Mouse (Mus musculus): ENCODE results near the gene Gm20388. TPM values are rescaled to one million over a fixed set of nuclear protein-coding genes. Genes with fewer than 3 reads are reported as not detected.
A peak's percentile ranks its signal among the peaks of the same experiment; 100 is the strongest.

The Gm20388 gene
- polyA plus RNA-seq, 1 experiment from 2014 or later: not detected

- Histone ChIP-seq H3K9me3 (ENCODE audit: control insufficient read depth, low read length) (no peaks in the 10 kb centered on the region), H3K4me1 (replicated peaks; ENCODE audit: control insufficient read depth, insufficient read depth) (no peaks in the 10 kb centered on the region), H3K27me3 (ENCODE audit: control insufficient read depth, insufficient read depth, low read length) (no peaks in the 10 kb centered on the region), H3K9ac (ENCODE audit: low read length) (no peak overlapping the region), H3K27ac (replicated peaks) (no peak overlapping the region), H3K4me2 (replicated peaks; ENCODE audit: low read depth) (no peak overlapping the region), H3K4me3 (ENCODE audit: low read depth, low read length) (no peak overlapping the region), H3K36me3 (ENCODE audit: control insufficient read depth, insufficient read depth, low read length) (no peaks in the 10 kb centered on the region)
- TF ChIP-seq EP300 (optimal IDR thresholded peaks at IDR 0.05) (no peak), CTCF (IDR thresholded peaks at IDR 0.05; ENCODE audit: low read depth) (no peak)
- 48% methylated on average over 6 of the region's 6 CpGs for WGBS
- DNase-seq (ENCODE audit: low spot score) (no peak), ATAC-seq (ENCODE audit: low FRiP score, low TSS enrichment) (no peak)
These were observed 3420.1 kb downstream of the Gm20388 start for GRCm38 (mm10) chr8:123330701-123331100.

DNA sequence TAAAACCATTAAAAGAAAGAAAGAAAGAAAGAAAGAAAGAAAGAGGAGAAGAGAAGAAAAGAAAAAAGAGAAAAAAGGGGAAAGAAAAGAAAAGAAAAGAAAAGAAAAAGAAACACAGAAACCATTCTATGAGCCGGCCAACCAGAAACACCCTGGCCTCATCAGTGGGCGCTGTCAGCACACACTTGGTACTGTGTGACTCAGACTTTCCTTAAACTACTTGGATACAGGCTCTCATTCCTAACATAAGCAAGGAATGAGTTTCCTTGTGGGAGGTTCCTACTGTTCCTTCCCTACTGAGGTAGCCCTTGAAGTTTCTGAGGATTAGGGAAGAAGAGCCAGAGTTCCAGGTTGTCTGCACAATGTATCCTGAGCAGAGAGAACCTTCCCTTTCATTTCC, 3420.7 kb downstream of the Gm20388 start:
- Histone ChIP-seq H3K27me3 (ENCODE audit: control insufficient read depth, insufficient read depth, low read length) (no peaks in the 10 kb centered on the region), H3K4me1 (replicated peaks; ENCODE audit: control insufficient read depth, insufficient read depth) (no peaks in the 10 kb centered on the region), H3K36me3 (ENCODE audit: control insufficient read depth, insufficient read depth, low read length) (no peaks in the 10 kb centered on the region), H3K4me2 (replicated peaks; ENCODE audit: low read depth) (no peak overlapping the region), H3K9me3 (ENCODE audit: control insufficient read depth, low read length) (no peaks in the 10 kb centered on the region), H3K27ac (replicated peaks) (no peak overlapping the region), H3K9ac (ENCODE audit: low read length) (no peak overlapping the region), H3K4me3 (ENCODE audit: low read depth, low read length) (no peak overlapping the region)
- ATAC-seq (ENCODE audit: low FRiP score, low TSS enrichment) (peak; percentile 51), DNase-seq (ENCODE audit: low spot score) (peak; percentile 44)
- WGBS: 46% methylated on average over 2 of the region's 2 CpGs
- TF ChIP-seq EP300 (optimal IDR thresholded peaks at IDR 0.05): no peak
- TF ChIP-seq CTCF (IDR thresholded peaks at IDR 0.05; ENCODE audit: low read depth): no peak

- Histone ChIP-seq H3K4me1 (replicated peaks; ENCODE audit: control insufficient read depth, insufficient read depth) (no peaks in the 10 kb centered on the region), H3K4me2 (replicated peaks; ENCODE audit: low read depth) (peak overlapping the region; percentile 77; the same call in 1 of the 2 replicates), H3K9me3 (ENCODE audit: control insufficient read depth, low read length) (no peaks in the 10 kb centered on the region), H3K36me3 (ENCODE audit: control insufficient read depth, insufficient read depth, low read length) (no peaks in the 10 kb centered on the region), H3K4me3 (ENCODE audit: low read depth, low read length) (no peak overlapping the region), H3K9ac (ENCODE audit: low read length) (no peak overlapping the region), H3K27ac (replicated peaks) (peak overlapping the region; percentile 53; the same call in 1 of the 2 replicates), H3K27me3 (ENCODE audit: control insufficient read depth, insufficient read depth, low read length) (no peaks in the 10 kb centered on the region)
- TF ChIP-seq EP300 (optimal IDR thresholded peaks at IDR 0.05) (no peak), CTCF (IDR thresholded peaks at IDR 0.05; ENCODE audit: low read depth) (no peak)
- WGBS: 18% methylated on average over 8 of the region's 8 CpGs
- ATAC-seq (ENCODE audit: low FRiP score, low TSS enrichment) (no peak), DNase-seq (ENCODE audit: low spot score) (no peak)
These were observed 3421.2 kb downstream of the Gm20388 start for GRCm38 (mm10) chr8:123331810-123332209.

- TF ChIP-seq EP300 (optimal IDR thresholded peaks at IDR 0.05) (no peak), CTCF (IDR thresholded peaks at IDR 0.05; ENCODE audit: low read depth) (no peak)
- Histone ChIP-seq H3K4me1 (replicated peaks; ENCODE audit: control insufficient read depth, insufficient read depth) (no peaks in the 10 kb centered on the region), H3K4me3 (ENCODE audit: low read depth, low read length) (peak within 1 kb of the TSS; percentile 52), H3K36me3 (ENCODE audit: control insufficient read depth, insufficient read depth, low read length) (no peaks in the 10 kb centered on the region), H3K4me2 (replicated peaks; ENCODE audit: low read depth) (peak within 1 kb of the TSS; percentile 77), H3K9ac (ENCODE audit: low read length) (peak within 1 kb of the TSS; percentile 48), H3K27me3 (ENCODE audit: control insufficient read depth, insufficient read depth, low read length) (no peaks in the 10 kb centered on the region), H3K27ac (replicated peaks) (peak within 1 kb of the TSS; percentile 71), H3K9me3 (ENCODE audit: control insufficient read depth, low read length) (no peaks in the 10 kb centered on the region)
- peak; percentile 78 for ATAC-seq (ENCODE audit: low FRiP score, low TSS enrichment)
- WGBS: under 1% methylated on average over 73 of the region's 85 CpGs
- peak; percentile 92 for DNase-seq (ENCODE audit: low spot score)
These were observed 3421.8 kb downstream of the Gm20388 start, which contains the start of gene Spire2 for GRCm38 (mm10) chr8:123332262-123333090. TSS of gene Spire2 (plus strand) at chr8:123332713.

DNA sequence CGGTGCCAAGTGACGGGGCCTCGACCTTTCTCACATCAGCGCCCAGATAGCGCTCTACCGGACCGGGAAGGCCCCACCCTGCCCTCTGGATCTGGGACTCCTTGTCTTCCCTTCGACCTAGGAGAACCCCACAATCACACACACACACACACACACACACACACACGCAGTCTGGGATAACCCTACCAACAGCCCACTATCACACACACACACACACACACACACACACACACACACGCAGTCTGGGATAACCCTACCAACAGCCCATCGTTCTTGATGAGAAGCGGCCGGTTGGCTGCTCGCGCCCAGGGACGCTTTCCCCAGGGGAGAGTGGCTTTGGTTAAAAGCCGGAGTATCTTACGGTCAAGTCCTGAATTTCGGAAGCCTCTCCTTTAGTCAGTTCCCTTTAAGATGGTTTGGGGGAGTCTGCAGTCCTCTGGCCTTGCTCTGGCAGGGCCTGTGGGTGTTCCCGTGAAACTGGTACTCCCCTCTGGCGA, 3422.5 kb downstream of the Gm20388 start:
- peak overlapping the region; percentile 77 for H3K4me2 ChIP-seq (replicated peaks; ENCODE audit: low read depth)
- ATAC-seq (ENCODE audit: low FRiP score, low TSS enrichment) (no peak), DNase-seq (ENCODE audit: low spot score) (no peak)
- no peaks in the 10 kb centered on the region for H3K36me3 ChIP-seq (ENCODE audit: control insufficient read depth, insufficient read depth, low read length)
- H3K4me3 ChIP-seq (ENCODE audit: low read depth, low read length): peak overlapping the region; percentile 52
- no peaks in the 10 kb centered on the region for H3K9me3 ChIP-seq (ENCODE audit: control insufficient read depth, low read length)
- TF ChIP-seq EP300 (optimal IDR thresholded peaks at IDR 0.05): no peak
- TF ChIP-seq CTCF (IDR thresholded peaks at IDR 0.05; ENCODE audit: low read depth): no peak
- H3K4me1 ChIP-seq (replicated peaks; ENCODE audit: control insufficient read depth, insufficient read depth): no peaks in the 10 kb centered on the region
- no peaks in the 10 kb centered on the region for H3K27me3 ChIP-seq (ENCODE audit: control insufficient read depth, insufficient read depth, low read length)
- H3K27ac ChIP-seq (replicated peaks): peak overlapping the region; percentile 71
- WGBS: 4% methylated on average over 21 of the region's 21 CpGs
- H3K9ac ChIP-seq (ENCODE audit: low read length): no peak overlapping the region

- no peak for ATAC-seq (ENCODE audit: low FRiP score, low TSS enrichment)
- TF ChIP-seq CTCF (IDR thresholded peaks at IDR 0.05; ENCODE audit: low read depth): no peak
- no peak for TF ChIP-seq EP300 (optimal IDR thresholded peaks at IDR 0.05)
- H3K9me3 ChIP-seq (ENCODE audit: control insufficient read depth, low read length): no peaks in the 10 kb centered on the region
- H3K4me3 ChIP-seq (ENCODE audit: low read depth, low read length): 0 out of 2 replicates have a peak overlapping the region, but pooled peaks have one; percentile 10
- 13% methylated on average over 7 of the region's 7 CpGs for WGBS
- H3K4me2 ChIP-seq (replicated peaks; ENCODE audit: low read depth): peak overlapping the region; percentile 77
- H3K27ac ChIP-seq (replicated peaks): peak overlapping the region; percentile 40; the same call in 1 of the 2 replicates
- H3K4me1 ChIP-seq (replicated peaks; ENCODE audit: control insufficient read depth, insufficient read depth): no peaks in the 10 kb centered on the region
- no peaks in the 10 kb centered on the region for H3K36me3 ChIP-seq (ENCODE audit: control insufficient read depth, insufficient read depth, low read length)
- no peak overlapping the region for H3K9ac ChIP-seq (ENCODE audit: low read length)
- no peak for DNase-seq (ENCODE audit: low spot score)
- H3K27me3 ChIP-seq (ENCODE audit: control insufficient read depth, insufficient read depth, low read length): no peaks in the 10 kb centered on the region
These were observed 3423.2 kb downstream of the Gm20388 start for GRCm38 (mm10) chr8:123333864-123334263.
